Mouse (Mus musculus): ENCODE measurements around the gene Padi4.
A peak's percentile ranks its signal among the peaks of the same experiment; 100 is the strongest.

DNA sequence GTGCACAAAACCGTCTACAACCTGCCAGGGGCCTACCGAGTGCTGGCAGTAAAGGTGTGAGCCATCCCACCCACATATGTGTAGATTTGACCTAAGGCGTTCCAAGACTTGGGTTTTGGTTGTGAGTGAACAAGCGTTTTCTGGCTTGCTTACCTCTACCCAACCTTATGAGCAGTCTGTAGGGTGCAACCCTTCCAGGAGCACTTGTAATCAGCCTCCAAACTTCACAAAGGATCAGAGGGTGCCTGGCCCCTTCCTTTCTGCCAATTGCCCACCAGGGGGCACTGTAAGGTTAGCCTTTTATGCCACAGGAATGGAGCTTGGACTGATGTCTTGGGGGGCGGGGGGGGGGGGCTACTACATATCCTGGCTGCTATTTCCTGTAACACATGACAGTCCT, 50.2 kb downstream of the Padi4 start:
- peak; percentile 63 for TF ChIP-seq CTCF (IDR thresholded peaks at IDR 0.05; ENCODE audit: low read depth, low read length)
- TF ChIP-seq POLR2A (IDR thresholded peaks at IDR 0.05; ENCODE audit: borderline replicate concordance, low read depth, low read length): no peak
